Mouse (Mus musculus) bone marrow, adult 2 months (tissue): Measurements from ENCODE around the gene Lrp1.

Experiments
- CTCF ChIP-seq: fragments of 200-500 bp; IDR thresholded peaks from 2 replicates; pipeline ENCODE4 v1.5.1; 2011; ENCODE audit warnings: low read length, control low read depth; ENCODE audit not compliant: control insufficient read depth, insufficient read depth
- POLR2A ChIP-seq: fragments of 200-500 bp; IDR thresholded peaks from 2 replicates; pipeline ENCODE4 v1.6.1; 2011; ENCODE audit warnings: low read depth, mild to moderate bottlenecking, control low read depth, low read length, borderline replicate concordance; ENCODE audit not compliant: control insufficient read depth

GRCm38 (mm10) chr10:127594405-127594804, 26.5 kb downstream of the Lrp1 start:
- TF ChIP-seq POLR2A (no peak), CTCF (no peak)
